Mouse (Mus musculus) brain, embryonic 14.5 days (tissue): Measurements from ENCODE around the gene Pmepa1. TPM values are rescaled to one million over a fixed set of nuclear protein-coding genes. Genes with fewer than 3 reads are reported as not detected.

Experiments used
- DNase-seq: peaks from one replicate; pipeline ENCODE4 v3.0.0-alpha.2; 2011; ENCODE audit warnings: low read depth
- CTCF ChIP-seq: fragments of 200-500 bp; IDR thresholded peaks from 2 replicates; pipeline ENCODE4 v1.5.1; 2012; ENCODE audit warnings: inconsistent platforms, mild to moderate bottlenecking, moderate library complexity, borderline replicate concordance; ENCODE audit not compliant: insufficient read depth, insufficient read length; ENCODE audit errors: extremely low read depth
- POLR2A ChIP-seq: fragments of 200-500 bp; IDR thresholded peaks from 2 replicates; pipeline ENCODE4 v1.6.1; 2012; ENCODE audit warnings: mild to moderate bottlenecking, inconsistent platforms, borderline replicate concordance; ENCODE audit not compliant: poor library complexity, insufficient read depth, insufficient read length, severe bottlenecking; ENCODE audit errors: extremely low read depth
- polyA plus RNA-seq: library from polyadenylated mRNA; depleted of rRNA; stranded (reverse); fragments of >200 nt; gene quantifications from 2 replicates; pipeline ENCODE4 v1.2.3, GENCODE M21; 2012

The Pmepa1 gene
- polyA plus RNA-seq, 1 experiment, result 31.7 TPM

GRCm38 (mm10) chr2:173264467-173265128 is 11.7 kb downstream of the Pmepa1 start:
- peak; percentile 93 for DNase-seq
- TF ChIP-seq CTCF (no peak), POLR2A (no peak)

GRCm38 (mm10) chr2:173263636-173264330 is 12.6 kb downstream of the Pmepa1 start:
- no peak for DNase-seq
- TF ChIP-seq POLR2A, result no peak

- TF ChIP-seq CTCF, result no peak
- TF ChIP-seq POLR2A, result no peak
- peak; percentile 70 for DNase-seq
Observed at GRCm38 (mm10) chr2:173261497-173261896, 14.8 kb downstream of the Pmepa1 start.

DNA sequence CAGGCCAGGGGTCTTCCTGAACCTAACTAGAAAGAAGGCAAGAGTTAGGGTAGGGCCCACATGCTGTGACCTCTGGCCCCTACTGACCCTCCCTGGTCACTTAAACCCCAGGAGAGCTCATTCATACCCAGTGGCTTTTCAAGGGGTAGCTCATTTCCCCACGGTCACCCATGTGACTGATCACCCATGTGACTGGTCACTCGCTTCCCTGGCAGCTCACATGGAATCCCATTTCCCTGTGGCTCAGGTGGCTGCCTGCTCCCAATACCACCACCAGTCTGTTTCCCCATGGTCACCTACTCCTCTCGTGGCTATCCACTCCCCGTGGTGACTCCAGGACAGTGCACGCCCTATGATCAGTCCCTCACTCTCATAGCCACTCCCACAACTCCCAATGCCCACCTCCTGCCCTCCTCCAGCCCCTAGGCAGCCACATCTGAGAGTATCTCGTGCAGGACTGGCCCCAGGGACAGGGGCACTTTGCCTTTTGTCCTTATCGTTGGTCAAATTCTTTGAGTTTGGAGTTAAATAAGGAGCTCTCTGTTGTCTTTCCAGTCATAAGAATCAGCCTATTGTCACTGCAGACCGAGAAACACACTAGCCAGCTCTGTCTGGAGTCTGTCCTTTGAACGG is 17.8 kb downstream of the Pmepa1 start:
- TF ChIP-seq CTCF, result no peak
- TF ChIP-seq POLR2A, result no peak
- DNase-seq, result no peak

GRCm38 (mm10) chr2:173257610-173258009 is 18.7 kb downstream of the Pmepa1 start:
- TF ChIP-seq CTCF (no peak), POLR2A (no peak)
- peak; percentile 96 for DNase-seq

DNA sequence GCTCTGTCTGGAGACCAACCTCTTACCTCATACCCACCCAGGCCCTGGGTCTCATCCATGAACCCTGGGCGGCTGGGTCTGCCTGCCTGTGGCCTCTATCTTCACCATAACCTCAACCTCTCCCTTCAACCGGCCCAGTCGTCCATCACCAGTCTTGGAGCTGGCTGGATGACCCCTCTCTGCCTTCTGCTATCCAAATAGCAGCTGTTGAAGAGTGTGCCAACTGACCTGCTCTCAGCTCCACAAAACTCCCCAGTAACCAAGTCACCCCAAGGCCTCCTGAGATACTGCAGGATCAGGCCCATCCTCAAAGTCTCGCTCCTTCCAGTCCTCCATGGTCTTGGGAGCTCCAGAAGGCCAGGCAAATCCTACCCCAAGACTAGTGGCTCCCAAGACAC is 19.8 kb downstream of the Pmepa1 start:
- no peak for DNase-seq
- TF ChIP-seq CTCF, result no peak
- no peak for TF ChIP-seq POLR2A

- TF ChIP-seq POLR2A (no peak), CTCF (no peak)
- peak; percentile 67 for DNase-seq
Observed at GRCm38 (mm10) chr2:173255810-173256551, 20.4 kb downstream of the Pmepa1 start.

DNA sequence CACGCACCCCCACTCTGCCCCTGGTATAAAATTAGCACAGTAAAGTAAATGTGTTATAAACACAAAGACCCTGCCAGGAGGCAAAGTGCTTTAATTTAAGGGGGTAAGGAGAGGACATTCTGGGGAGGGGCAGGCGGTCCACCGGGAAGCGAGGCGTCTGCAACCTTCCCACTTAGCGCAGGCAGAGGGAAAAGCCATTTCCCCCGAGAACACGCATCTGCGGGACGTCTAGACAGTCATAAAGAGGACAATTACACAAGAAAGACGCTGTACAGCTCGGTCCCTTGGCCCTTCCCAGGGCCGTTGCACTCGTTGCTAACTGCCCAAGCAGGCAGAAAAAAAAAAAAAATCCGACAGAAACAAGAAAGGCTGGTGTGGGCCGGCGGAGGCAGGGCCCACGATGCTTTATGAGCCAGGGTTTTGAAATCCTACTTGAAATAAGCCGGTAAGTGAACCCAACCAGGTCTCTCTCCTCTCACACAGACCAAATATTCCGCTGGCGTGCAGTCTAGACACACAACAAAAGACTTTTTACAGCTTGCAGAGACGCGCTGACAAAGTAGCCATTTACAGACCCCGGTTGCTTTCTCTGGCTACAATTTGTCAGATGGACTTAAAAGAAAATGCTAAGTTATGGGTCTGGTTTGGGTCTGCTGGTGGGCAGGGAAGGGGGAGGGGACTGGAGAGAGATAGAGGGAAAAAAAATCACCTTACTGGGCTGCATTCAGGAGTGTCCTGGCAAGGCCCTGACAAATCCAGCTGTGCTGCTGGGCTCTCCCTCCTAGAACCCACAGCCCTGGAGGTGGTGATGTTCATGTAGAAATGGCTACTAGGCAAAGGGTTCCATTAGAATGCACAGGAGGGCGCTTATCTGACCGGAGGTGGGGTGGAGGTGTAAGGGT is 22.3 kb downstream of the Pmepa1 start:
- peak; percentile 93 for DNase-seq
- TF ChIP-seq CTCF (no peak), POLR2A (no peak)

GRCm38 (mm10) chr2:173251675-173252074 is 24.7 kb downstream of the Pmepa1 start:
- TF ChIP-seq POLR2A (no peak), CTCF (no peak)
- no peak for DNase-seq

DNA sequence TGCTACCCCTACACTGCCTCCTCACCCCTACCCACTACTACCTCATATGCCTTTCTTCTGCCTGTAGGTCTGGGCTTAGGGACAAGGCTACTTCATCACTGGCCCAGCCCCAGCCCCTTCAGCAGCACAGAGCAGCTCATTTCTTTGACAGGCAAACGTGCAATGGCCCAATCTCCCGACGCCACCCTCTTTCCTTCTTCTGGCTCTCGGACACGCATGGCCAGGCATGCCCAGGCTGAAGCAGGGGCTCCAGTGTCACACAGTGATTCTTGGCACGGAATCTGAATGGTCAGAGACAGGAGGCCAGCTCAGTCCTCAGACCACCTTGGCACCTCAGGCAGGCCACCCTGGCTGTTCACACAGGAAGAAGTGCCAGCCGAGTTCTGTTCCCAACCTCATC is 25.2 kb downstream of the Pmepa1 start:
- TF ChIP-seq CTCF (no peak), POLR2A (no peak)
- DNase-seq, result no peak
